Mouse (Mus musculus): ENCODE results near the gene Ogt. TPM values are rescaled to one million over a fixed set of nuclear protein-coding genes. Genes with fewer than 3 reads are reported as not detected.

The Ogt gene
- 180 and 247 TPM in 2 replicates for polyA plus RNA-seq (2011; ENCODE audit: insufficient read length, low read depth, missing spikeins)

GRCm38 (mm10) chrX:101639741-101640166 lies at the start of gene Ogt:
Ogt (plus strand) TSS chrX:101640060.
- TF ChIP-seq CTCF (IDR thresholded peaks at IDR 0.05; ENCODE audit: borderline replicate concordance, insufficient read depth, low read length) (no peak), POLR2A (IDR thresholded peaks at IDR 0.05; ENCODE audit: low read depth, low read length) (peak; percentile 78)
- Histone ChIP-seq H3K27ac (ENCODE audit: insufficient read depth, low read length) (peak within 1 kb of the TSS; percentile 96), H3K4me1 (ENCODE audit: control insufficient read depth, insufficient read depth, low read length) (peaks cover 4% of the 10 kb centered on the region; the same call in 1 of the 2 replicates), H3K4me3 (ENCODE audit: insufficient read depth, low read length) (peak within 1 kb of the TSS; percentile 91)

GRCm38 (mm10) chrX:101616183-101616582 lies 23.7 kb upstream of the Ogt start:
- no peak for TF ChIP-seq POLR2A (IDR thresholded peaks at IDR 0.05; ENCODE audit: low read depth, low read length)
- no peak for TF ChIP-seq CTCF (IDR thresholded peaks at IDR 0.05; ENCODE audit: borderline replicate concordance, insufficient read depth, low read length)
- H3K4me3 ChIP-seq (ENCODE audit: insufficient read depth, low read length): no peak overlapping the region
- H3K27ac ChIP-seq (ENCODE audit: insufficient read depth, low read length): no peak overlapping the region
- no peaks in the 10 kb centered on the region for H3K4me1 ChIP-seq (ENCODE audit: control insufficient read depth, insufficient read depth, low read length)

GRCm38 (mm10) chrX:101617889-101618288 lies 22.0 kb upstream of the Ogt start:
- H3K4me3 ChIP-seq (ENCODE audit: insufficient read depth, low read length): no peak overlapping the region
- H3K4me1 ChIP-seq (ENCODE audit: control insufficient read depth, insufficient read depth, low read length): no peaks in the 10 kb centered on the region
- TF ChIP-seq POLR2A (IDR thresholded peaks at IDR 0.05; ENCODE audit: low read depth, low read length): no peak
- no peak overlapping the region for H3K27ac ChIP-seq (ENCODE audit: insufficient read depth, low read length)

DNA sequence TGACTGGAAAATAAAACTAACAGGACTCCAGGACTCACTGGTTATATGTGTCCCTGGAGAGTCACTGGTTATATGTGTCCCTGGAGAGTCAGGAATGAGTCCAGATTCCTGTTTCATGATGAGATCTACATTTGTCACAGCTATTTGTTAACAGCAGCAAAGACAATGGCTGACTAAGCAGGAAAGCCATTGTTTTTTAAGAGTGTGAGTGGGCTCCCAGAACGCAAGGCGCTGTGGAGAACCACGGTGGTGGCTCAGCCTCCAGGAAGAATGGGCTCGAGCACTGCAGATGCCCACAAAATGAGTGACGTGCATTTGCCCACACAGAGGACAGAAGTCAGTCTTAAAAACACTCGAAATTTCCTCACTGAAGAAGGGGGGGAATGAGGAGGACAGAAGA lies 19.5 kb upstream of the Ogt start:
- Histone ChIP-seq H3K4me1 (ENCODE audit: control insufficient read depth, insufficient read depth, low read length) (no peaks in the 10 kb centered on the region), H3K4me3 (ENCODE audit: insufficient read depth, low read length) (no peak overlapping the region)
- TF ChIP-seq CTCF (IDR thresholded peaks at IDR 0.05; ENCODE audit: borderline replicate concordance, insufficient read depth, low read length) (no peak), POLR2A (IDR thresholded peaks at IDR 0.05; ENCODE audit: low read depth, low read length) (no peak)

DNA sequence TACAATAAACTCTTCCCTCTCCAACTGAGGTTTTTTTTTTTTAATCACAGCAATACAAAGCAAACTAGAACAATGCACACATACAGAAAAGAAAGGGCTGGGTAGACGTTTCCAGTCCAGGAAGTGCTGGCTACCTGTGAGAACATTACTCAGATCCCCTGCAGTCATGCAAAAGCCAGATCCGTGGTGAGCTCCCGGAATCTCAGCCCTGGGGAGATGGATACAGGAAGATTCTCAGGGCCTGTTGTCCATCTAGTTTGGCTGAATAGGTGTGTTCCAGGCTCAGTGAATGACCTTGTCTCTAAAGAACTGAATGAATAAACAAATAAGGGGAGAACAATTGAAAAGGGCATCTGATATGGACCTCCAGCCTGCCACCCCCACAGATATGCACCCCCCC lies 17.3 kb upstream of the Ogt start:
- H3K27ac ChIP-seq (ENCODE audit: insufficient read depth, low read length): no peak overlapping the region
- H3K4me1 ChIP-seq (ENCODE audit: control insufficient read depth, insufficient read depth, low read length): no peaks in the 10 kb centered on the region
- no peak for TF ChIP-seq CTCF (IDR thresholded peaks at IDR 0.05; ENCODE audit: borderline replicate concordance, insufficient read depth, low read length)
- no peak for TF ChIP-seq POLR2A (IDR thresholded peaks at IDR 0.05; ENCODE audit: low read depth, low read length)
- no peak overlapping the region for H3K4me3 ChIP-seq (ENCODE audit: insufficient read depth, low read length)

More for the DNA sequence above, 19.5 kb upstream of the Ogt start:
- no peak overlapping the region for H3K27ac ChIP-seq (ENCODE audit: insufficient read depth, low read length)

DNA sequence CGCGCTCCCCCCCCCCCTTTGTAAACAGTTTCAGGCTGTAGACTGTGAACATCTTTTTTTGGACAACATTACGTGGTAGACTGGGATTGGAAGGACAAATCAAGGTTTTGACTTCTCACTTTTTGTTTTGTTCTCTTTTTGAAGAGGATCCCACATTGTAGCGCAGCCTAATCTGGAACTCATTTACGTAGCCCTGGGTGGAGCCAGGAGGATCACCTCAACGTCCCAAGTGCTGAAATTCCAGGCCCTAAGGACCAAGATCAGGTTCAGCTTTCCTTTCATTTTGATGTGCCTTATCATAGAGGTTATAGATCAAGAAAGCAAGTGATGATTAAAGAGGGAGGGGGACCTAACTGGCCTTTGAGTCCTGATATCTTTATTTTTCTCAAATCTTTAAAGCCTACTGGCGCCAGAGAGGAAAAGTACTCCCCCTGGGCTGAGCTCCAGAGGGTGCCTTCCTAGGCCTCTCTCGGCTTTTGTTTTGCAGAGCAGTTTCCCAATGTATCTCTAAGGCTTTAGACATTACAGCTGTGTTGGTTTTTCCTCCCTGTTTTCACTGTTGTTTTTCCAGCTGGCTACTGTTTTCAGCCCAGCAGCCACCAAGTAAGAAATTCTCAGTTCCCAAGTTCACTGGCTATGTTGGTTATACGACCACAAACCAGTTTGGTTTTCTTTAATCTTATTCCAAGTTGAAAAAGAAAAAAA lies 2.9 kb upstream of the Ogt start:
- H3K27ac ChIP-seq (ENCODE audit: insufficient read depth, low read length): no peak overlapping the region
- TF ChIP-seq CTCF (IDR thresholded peaks at IDR 0.05; ENCODE audit: borderline replicate concordance, insufficient read depth, low read length) (no peak), POLR2A (IDR thresholded peaks at IDR 0.05; ENCODE audit: low read depth, low read length) (no peak)
- H3K4me3 ChIP-seq (ENCODE audit: insufficient read depth, low read length): no peak overlapping the region
- no peaks in the 10 kb centered on the region; the same call in 1 of the 2 replicates for H3K4me1 ChIP-seq (ENCODE audit: control insufficient read depth, insufficient read depth, low read length)

GRCm38 (mm10) chrX:101638856-101639255 lies 1.0 kb upstream of the Ogt start:
- peak overlapping the region; percentile 96 for H3K27ac ChIP-seq (ENCODE audit: insufficient read depth, low read length)
- peaks cover 4% of the 10 kb centered on the region; the same call in 1 of the 2 replicates for H3K4me1 ChIP-seq (ENCODE audit: control insufficient read depth, insufficient read depth, low read length)
- peak overlapping the region; percentile 40; the same call in 1 of the 2 replicates for H3K4me3 ChIP-seq (ENCODE audit: insufficient read depth, low read length)
- TF ChIP-seq CTCF (IDR thresholded peaks at IDR 0.05; ENCODE audit: borderline replicate concordance, insufficient read depth, low read length): no peak

GRCm38 (mm10) chrX:101639306-101639705 lies 554 bp upstream of the Ogt start:
- TF ChIP-seq POLR2A (IDR thresholded peaks at IDR 0.05; ENCODE audit: low read depth, low read length) (no peak), CTCF (IDR thresholded peaks at IDR 0.05; ENCODE audit: borderline replicate concordance, insufficient read depth, low read length) (no peak)
- H3K4me3 ChIP-seq (ENCODE audit: insufficient read depth, low read length): peak overlapping the region; percentile 40
- H3K27ac ChIP-seq (ENCODE audit: insufficient read depth, low read length): peak overlapping the region; percentile 96
- peaks cover 4% of the 10 kb centered on the region; the same call in 1 of the 2 replicates for H3K4me1 ChIP-seq (ENCODE audit: control insufficient read depth, insufficient read depth, low read length)

DNA sequence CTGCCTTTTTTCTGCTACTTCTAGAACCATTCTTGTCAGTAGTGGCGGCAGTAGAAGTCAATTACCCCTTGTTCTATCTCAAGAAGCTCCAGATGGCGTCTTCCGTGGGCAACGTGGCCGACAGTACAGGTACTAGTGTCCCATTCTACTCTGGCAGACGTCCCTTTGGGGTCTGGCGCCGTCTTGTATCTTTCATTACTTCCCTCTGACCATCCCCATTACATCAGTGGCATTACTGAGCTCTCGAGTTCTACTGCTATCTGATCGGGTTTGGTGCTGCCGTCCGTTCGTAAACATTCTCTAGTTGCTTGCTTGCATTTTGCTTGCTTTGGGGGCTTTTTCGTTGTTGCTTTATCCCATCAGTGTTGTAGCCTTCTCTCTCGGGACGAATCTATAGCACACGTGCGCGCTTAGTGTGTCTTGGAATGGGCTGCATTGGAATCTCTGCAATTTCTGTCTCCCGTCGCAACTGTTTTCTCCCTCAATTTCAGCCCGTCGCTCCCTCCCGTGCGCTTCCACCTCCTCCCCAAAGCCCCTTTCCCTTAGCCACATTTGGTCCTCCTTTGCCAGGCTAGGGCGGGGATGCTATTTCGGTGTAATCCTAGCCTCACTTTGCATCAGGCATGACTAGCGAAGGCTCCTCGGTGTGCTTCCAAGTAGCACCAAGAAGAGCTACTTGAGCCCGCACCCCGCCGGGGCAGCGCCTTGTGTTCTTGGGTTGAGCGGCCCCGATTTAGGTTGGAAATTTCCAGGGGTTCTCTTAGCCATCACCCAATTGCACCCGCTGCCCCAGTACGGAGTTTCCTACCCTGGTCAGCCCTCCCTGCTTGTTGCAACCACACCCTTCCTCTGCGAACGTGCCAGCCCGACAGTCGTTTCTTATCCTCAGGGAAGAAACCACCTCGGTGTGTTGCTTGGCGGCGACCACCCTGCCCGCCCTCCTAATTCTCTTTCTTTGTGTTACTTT lies 617 bp downstream of the Ogt start:
- Histone ChIP-seq H3K27ac (ENCODE audit: insufficient read depth, low read length) (peak overlapping the region; percentile 78), H3K4me3 (ENCODE audit: insufficient read depth, low read length) (peak overlapping the region; percentile 91), H3K4me1 (ENCODE audit: control insufficient read depth, insufficient read depth, low read length) (peaks cover 4% of the 10 kb centered on the region; the same call in 1 of the 2 replicates)
- no peak; the same call in 1 of the 2 replicates for TF ChIP-seq POLR2A (IDR thresholded peaks at IDR 0.05; ENCODE audit: low read depth, low read length)
- no peak for TF ChIP-seq CTCF (IDR thresholded peaks at IDR 0.05; ENCODE audit: borderline replicate concordance, insufficient read depth, low read length)
